Mouse (Mus musculus) Patski (cell line): ENCODE measurements around the gene Dpf2. TPM values are rescaled to one million over a fixed set of nuclear protein-coding genes. Genes with fewer than 3 reads are reported as not detected.
"Not testable (repeated sequence)": the region's sequence is repeated elsewhere in the genome, so short reads cannot be mapped to it uniquely, and the experiment has no call there.

ENCODE experiments used
- ATAC-seq: fragments of 100-300 bp; one replicate; pipeline ENCODE4 v1.8.0; 2021
- CTCF ChIA-PET: fragments of 350-600 bp; sonication (Branson Sonifier 250); formaldehyde crosslinking; loops from one replicate; lab custom pipeline; 2022; ENCODE audit warnings: inconsistent platforms; lab: Charles Lee
- POLR2A ChIA-PET: fragments of 350-600 bp; sonication (Branson Sonifier 250); formaldehyde crosslinking; loops from one replicate; lab custom pipeline; 2022; ENCODE audit warnings: antibody characterized with exemption, inconsistent platforms; lab: Charles Lee
- DNase-seq: peaks from one replicate; pipeline ENCODE4 v3.0.0-alpha.2; 2011; ENCODE audit warnings: low read depth, low spot score
- H3K27me3 ChIP-seq: fragments of 371-371 bp; one replicate; pipeline ENCODE4 v1.5.1; 2021
- CTCF ChIP-seq: fragments of 100-300 bp; IDR thresholded peaks from one replicate; pipeline ENCODE4 v1.5.1; 2021
- in situ Hi-C: fragments of 300-500 bp; cut with MboI; formaldehyde crosslinking; loops from 3 replicates; pipeline ENCODE4 v1.11.1; 2018; ENCODE audit warnings: low pct_unique_long_range_greater_than_20kb, mixed read lengths
- polyA plus RNA-seq: library from polyadenylated mRNA; unstranded; gene quantifications from one replicate; pipeline ENCODE4 v1.2.3, GENCODE M21; 2021

Dpf2 gene
- polyA plus RNA-seq, 1 experiment from 2014 or later: 94.5 TPM

DNA sequence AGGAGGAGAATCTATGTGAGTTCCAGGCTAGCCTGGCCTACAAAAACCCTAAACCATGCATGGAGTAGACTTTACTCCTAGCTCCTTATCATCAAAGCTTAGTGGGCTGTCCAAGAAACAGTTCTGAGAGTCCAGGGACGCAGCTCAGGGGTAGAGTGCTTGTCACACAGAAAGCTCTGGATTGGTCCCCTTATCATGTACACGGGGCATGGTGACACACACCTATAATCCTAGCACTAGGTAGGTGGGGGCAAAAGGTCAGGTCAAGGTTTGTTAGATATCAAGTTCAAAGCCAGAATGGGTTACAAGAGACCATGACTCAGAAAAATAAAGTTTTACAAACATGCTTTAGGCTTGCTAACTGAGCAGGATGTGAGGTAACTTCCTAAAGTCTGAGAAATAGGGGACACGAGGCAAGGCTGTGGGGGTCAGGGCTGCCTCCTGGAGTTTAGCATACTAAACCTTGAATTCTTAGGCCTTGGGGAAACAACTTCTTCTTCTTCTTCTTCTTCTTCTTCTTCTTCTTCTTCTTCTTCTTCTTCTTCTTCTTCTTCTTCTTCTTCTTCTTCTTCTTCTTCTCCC lies 25.5 kb downstream of the Dpf2 start:
- ChIA-PET CTCF (interaction anchor here (1.0 to 5.5 kb wide), 3 partner anchors 13 to 100 kb away, joined by 3 to 58 read pairs (median 3); no protein-coding TSS in a partner anchor), POLR2A (interaction anchor here (0.7 kb wide), 1 partner anchor 163 kb away, joined by 4 read pairs; no protein-coding TSS in a partner anchor)
- no peaks in the 10 kb centered on the region for H3K27me3 ChIP-seq
- in situ Hi-C loops: loop anchor here (5.0 kb wide), 1 partner anchor 175 kb away; no protein-coding TSS in a partner anchor
- no peak for ATAC-seq
- DNase-seq: no peak
- no peak for TF ChIP-seq CTCF

DNA sequence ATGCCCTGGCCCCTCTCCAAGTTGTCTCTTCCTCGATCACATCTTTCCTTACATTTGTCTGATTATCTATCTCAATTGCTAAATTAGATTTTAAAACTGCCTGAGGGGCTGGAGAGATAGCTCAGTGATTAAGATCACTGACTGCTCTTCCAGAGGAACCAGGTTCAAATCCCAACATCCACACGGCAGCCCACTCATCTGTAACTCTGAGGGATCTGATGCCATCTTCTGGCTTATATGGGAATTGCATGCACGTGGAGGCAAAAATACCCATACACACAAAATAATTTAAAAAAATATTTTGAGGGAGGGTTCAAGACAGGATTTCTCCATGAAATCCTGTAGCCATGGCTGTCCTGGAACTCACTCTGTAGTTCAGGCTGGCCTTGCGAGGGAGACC lies 27.0 kb downstream of the Dpf2 start:
- DNase-seq: no peak
- ChIA-PET CTCF (interaction anchor here (1.0 to 5.5 kb wide), 7 partner anchors 23 to 98 kb away, joined by 3 to 58 read pairs (median 3); no protein-coding TSS in a partner anchor), POLR2A (interaction anchor here (0.6 to 1.1 kb wide), 6 partner anchors 11 to 98 kb away, joined by 3 to 4 read pairs (median 3); partner anchors contain the start of gene Frmd8)
- TF ChIP-seq CTCF: peak; percentile 71
- no peak for ATAC-seq
- in situ Hi-C loops: loop anchor here (5.0 kb wide), 1 partner anchor 174 kb away; no protein-coding TSS in a partner anchor
- no peaks in the 10 kb centered on the region for H3K27me3 ChIP-seq

DNA sequence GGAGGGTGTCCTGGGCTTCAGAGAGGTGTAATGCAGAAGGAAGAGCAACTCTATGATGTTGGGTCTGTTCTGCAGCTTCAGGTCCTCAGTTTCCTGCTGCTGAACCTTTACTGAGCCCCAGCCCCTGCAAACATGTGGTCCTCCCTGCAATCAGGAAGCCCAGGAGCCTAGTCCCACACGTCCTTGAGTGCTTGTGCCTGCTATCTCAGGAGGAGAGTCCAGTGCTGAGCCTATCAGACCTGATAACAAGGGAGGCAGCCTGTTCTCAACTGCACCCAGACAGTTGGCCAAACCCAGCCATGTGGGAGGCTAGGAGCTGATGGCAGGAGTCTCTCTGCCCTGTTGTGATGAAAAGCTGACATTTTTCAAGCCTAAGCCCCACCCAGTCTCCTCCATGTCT lies 28.9 kb downstream of the Dpf2 start:
- no peak for DNase-seq
- in situ Hi-C loops: no loop called here
- CTCF ChIA-PET: interaction anchor here (5.5 kb wide), 1 partner anchor 96 kb away, joined by 58 read pairs; no protein-coding TSS in a partner anchor
- no peaks in the 10 kb centered on the region for H3K27me3 ChIP-seq
- POLR2A ChIA-PET: interaction anchor here (0.6 kb wide), 1 partner anchor 57 kb away, joined by 9 read pairs; no protein-coding TSS in a partner anchor
- no peak for TF ChIP-seq CTCF
- ATAC-seq: no peak

DNA sequence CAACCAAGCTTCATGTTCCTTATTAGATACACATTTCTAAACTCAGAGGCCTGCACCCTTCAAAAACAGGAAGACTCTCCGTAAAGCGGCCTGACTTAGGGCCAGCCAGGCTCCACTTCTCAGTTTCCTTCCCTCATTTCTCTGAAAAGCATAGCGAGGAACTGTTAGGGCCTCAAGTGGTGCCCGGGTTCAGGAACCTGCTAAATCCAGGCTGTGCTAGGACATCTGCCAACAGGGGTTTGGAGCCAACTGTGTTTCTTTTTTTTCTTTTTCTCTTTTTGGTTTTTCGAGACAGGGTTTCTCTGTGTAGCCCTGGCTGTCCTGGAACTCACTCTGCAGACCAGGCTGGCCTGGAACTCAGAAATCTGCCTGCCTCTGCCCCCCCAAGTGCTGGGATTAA lies 30.7 kb downstream of the Dpf2 start:
- CTCF ChIA-PET: interaction anchor here (0.7 to 8.7 kb wide), 4 partner anchors 9 to 95 kb away, joined by 3 to 74 read pairs (median 30); no protein-coding TSS in a partner anchor
- H3K27me3 ChIP-seq, ATAC-seq, in situ Hi-C loops, DNase-seq: not testable (repeated sequence)
- POLR2A ChIA-PET: interaction anchor here (1.0 to 1.5 kb wide), 2 partner anchors 38 to 88 kb away, joined by 3 read pairs; no protein-coding TSS in a partner anchor

DNA sequence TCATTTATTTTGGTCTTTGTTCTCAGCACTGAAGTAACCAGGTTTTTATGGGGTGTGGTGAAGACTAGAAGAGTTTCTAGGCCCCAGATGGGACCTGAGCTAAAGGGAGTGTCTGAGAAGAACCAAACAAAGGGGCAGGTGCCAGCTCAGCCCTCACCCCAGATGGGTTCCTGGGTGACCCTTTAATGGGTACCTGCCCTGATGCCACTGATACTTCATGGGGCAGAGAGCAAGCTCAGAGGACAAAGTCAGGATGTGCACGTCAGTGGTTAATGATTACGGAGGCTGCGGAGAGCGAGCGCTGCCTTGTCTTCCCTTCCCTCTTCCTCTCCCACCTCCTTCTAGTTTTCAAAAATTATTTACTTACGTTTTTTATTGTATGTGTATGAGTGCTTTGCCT lies 31.7 kb downstream of the Dpf2 start:
- ATAC-seq (no peak), DNase-seq (no peak)
- CTCF ChIA-PET: interaction anchor here (1.2 to 8.7 kb wide), 2 partner anchors 88 to 94 kb away, joined by 3 to 74 read pairs; no protein-coding TSS in a partner anchor
- no peaks in the 10 kb centered on the region for H3K27me3 ChIP-seq
- TF ChIP-seq CTCF: no peak
- POLR2A ChIA-PET: interaction anchor here (1.0 kb wide), 1 partner anchor 87 kb away, joined by 3 read pairs; no protein-coding TSS in a partner anchor
- in situ Hi-C loops: no loop called here

DNA sequence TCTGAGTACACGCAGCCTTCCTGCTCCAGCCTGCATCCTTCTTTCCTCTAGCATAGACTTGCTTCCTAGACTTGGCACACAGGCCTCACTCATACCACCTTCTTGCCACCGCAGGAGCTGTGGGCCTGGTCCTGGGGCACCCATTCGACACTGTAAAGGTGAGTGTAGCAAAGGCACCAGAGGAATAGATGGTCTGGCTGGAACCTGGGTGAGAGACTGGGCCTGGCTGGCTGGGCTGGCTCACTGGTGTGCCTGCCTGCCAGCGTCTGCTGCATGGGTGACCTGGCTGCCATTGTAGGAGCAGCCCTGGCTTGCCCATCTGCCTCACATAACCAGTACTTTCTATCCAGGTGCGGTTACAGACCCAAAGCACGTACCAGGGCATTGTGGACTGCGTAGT lies 33.1 kb downstream of the Dpf2 start:
- TF ChIP-seq CTCF: no peak
- ChIA-PET CTCF (interaction anchor here (1.5 to 8.7 kb wide), 3 partner anchors 87 to 93 kb away, joined by 4 to 74 read pairs (median 5); no protein-coding TSS in a partner anchor), POLR2A (interaction anchor here (1.4 to 6.3 kb wide), 3 partner anchors 34 to 84 kb away, joined by 3 to 47 read pairs (median 23); no protein-coding TSS in a partner anchor)
- no peak for ATAC-seq
- DNase-seq: no peak
- in situ Hi-C loops: loop anchor here (5.0 kb wide), 1 partner anchor 87 kb away; no protein-coding TSS in a partner anchor
- H3K27me3 ChIP-seq: no peaks in the 10 kb centered on the region

DNA sequence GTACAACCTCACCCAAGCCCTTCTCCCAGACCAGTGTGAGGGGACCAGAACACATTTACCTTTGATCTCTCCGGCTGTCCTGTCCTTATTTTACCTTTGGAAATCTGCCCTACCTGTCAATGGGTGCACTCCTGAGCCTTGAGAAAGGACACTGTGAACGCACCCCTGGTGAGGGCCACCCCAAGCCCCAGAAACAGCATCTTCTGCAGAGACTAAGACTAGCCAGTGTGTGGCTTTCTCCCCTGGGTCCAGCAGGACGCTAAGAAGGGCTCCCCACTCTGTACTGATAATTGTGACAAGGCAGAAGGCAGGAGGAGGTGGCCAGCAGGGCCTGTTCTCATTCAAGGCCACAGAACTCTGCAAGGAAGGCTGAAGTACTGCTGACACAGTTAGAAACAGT lies 33.9 kb downstream of the Dpf2 start:
- ChIA-PET CTCF (interaction anchor here (1.2 to 8.7 kb wide), 4 partner anchors 17 to 92 kb away, joined by 4 to 74 read pairs (median 4); no protein-coding TSS in a partner anchor), POLR2A (interaction anchor here (1.4 to 6.3 kb wide), 3 partner anchors 33 to 83 kb away, joined by 3 to 47 read pairs (median 23); no protein-coding TSS in a partner anchor)
- in situ Hi-C loops: loop anchor here (5.0 kb wide), 1 partner anchor 87 kb away; no protein-coding TSS in a partner anchor
- ATAC-seq: no peak
- no peaks in the 10 kb centered on the region for H3K27me3 ChIP-seq
- TF ChIP-seq CTCF: no peak
- no peak for DNase-seq

DNA sequence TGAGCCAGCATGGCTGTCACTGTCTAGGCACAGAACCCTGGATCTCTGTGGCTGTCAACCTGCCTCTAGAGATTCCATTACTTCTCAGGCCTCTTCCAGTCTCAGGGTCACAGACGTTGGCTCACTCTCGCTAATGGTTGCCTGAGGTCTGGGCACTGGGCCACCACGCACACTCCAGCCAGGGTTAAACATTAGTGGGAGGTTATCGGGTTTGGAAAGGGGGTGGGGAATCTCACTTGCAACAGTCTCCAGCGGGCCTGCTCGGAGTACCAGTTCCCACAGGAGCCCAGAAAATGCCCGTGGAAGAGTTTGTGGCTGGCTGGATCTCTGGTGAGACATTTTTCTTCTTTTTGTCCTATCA lies 34.5 kb downstream of the Dpf2 start:
- DNase-seq (no peak), ATAC-seq (peak; percentile 18)
- TF ChIP-seq CTCF: no peak
- POLR2A ChIA-PET: interaction anchor here (0.7 to 6.3 kb wide), 5 partner anchors 32 to 91 kb away, joined by 3 to 47 read pairs (median 15); no protein-coding TSS in a partner anchor
- CTCF ChIA-PET: interaction anchor here (1.2 to 8.7 kb wide), 5 partner anchors 17 to 91 kb away, joined by 3 to 74 read pairs (median 5); no protein-coding TSS in a partner anchor
- in situ Hi-C loops: loop anchor here (5.0 kb wide), 1 partner anchor 86 kb away; no protein-coding TSS in a partner anchor
- H3K27me3 ChIP-seq: no peaks in the 10 kb centered on the region

DNA sequence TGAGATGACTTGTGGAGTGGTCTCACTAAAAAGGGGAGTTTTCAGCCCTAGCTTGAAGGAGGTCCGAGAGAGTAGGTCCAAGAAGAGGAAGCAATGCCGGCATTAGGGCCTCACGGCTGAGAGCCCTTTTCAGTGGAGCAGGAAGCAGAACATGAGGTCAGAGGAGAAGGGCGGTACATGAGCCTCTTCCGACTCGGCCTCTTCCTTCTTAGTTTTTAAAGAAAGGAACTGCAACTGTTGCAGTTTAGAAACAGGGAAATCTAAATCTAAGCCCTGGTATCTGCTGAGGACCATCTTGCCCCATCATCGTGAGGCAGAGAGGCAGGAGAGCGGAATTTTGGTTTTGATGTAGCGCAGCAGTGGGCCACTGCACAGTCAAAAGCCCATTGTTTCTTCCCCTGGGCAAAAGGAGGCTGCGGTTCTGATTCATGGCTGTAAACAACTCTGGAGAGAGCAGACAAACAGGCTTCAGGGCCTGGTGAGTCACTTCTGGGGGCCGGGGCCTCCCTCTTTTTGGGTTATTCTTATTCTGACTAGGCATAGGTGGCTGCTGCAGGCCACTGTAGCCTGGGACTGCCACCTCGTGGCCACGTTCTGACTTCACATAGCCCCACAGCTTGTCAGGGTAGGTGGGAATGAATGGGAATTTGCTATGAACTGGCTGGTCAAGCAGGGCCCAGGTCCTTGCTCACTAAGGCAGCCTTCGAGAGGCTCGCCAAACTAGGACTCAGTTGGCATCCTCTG lies 35.0 kb downstream of the Dpf2 start, which contains the start of gene Slc25a45:
TSS of gene Slc25a45 (plus strand) at position 191 of the 744 bp plus-strand sequence.
- in situ Hi-C loops: loop anchor here (5.0 kb wide), 1 partner anchor 85 kb away; no protein-coding TSS in a partner anchor
- peak; percentile 70 for ATAC-seq
- H3K27me3 ChIP-seq: no peaks in the 10 kb centered on the region
- ChIA-PET CTCF (interaction anchor here (0.6 to 8.7 kb wide), 7 partner anchors 18 to 91 kb away, joined by 3 to 74 read pairs (median 4); no protein-coding TSS in a partner anchor), POLR2A (interaction anchor here (0.7 to 6.3 kb wide), 7 partner anchors 9 to 91 kb away, joined by 3 to 47 read pairs (median 8); no protein-coding TSS in a partner anchor)
- TF ChIP-seq CTCF: no peak
- DNase-seq: peak; percentile 79
